ENCODE assay signal across 11 mouse cellular contexts in the genomic region with DNA sequence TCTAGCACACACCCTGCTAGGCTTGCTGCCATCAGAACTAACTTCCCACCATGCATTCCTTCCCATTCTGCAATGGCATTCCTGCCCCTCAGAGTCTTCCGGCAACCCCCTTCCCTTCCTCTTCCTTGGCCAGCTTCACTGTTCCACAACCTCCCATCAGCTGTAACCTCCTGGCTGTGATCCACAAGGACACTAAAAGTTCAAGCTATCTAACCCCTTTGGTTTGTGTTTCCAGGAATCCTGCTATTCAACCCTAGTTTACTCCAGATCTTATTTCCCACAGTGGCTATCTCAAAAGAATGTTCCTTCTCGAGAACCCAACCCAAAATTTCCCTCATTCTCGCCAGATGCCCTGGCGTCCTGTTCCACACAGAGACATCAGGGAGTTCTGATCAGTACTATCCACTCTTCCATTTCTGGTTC.
A peak's percentile ranks its signal among the peaks of the same experiment; 100 is the strongest.
DNase-seq lines count a peak whose midpoint lies in the region; ATAC-seq lines count a peak whose summit lies in the region.
"Had no signal": no experiment of that assay in that cellular context is flagged by ENCODE, and none has a peak within 500 bp of the region (broad histone marks: within the 10 kb centered on the region; RNA-seq: fewer than 3 reads in every experiment).

No protein-coding gene starts in this region.

- intact Hi-C loops in left cerebral cortex, postnatal 14 days (cut with DNase I), result no loop called here

- H3K9ac ChIP-seq in heart, embryonic 16.5 days (ENCODE audit: low read length), result no peak overlapping the region
- H3K9ac ChIP-seq: embryonic facial prominence, embryonic 13.5 days; limb, embryonic 15.5 days; midbrain, embryonic 15.5 days had no signal

- H3K27me3 ChIP-seq in heart, embryonic 16.5 days (ENCODE audit: control insufficient read depth, insufficient read depth, low read length), result no peaks in the 10 kb centered on the region
- no peaks in the 10 kb centered on the region for H3K27me3 ChIP-seq in hindbrain, embryonic 10.5 days (ENCODE audit: insufficient read depth, poor library complexity, severe bottlenecking)
- H3K27me3 ChIP-seq: embryonic facial prominence, embryonic 13.5 days; limb, embryonic 15.5 days; midbrain, embryonic 15.5 days had no signal

- H3K27ac ChIP-seq in heart, embryonic 16.5 days (ENCODE audit: low read length), result peak overlapping the region; percentile 25; the same call in 1 of the 2 replicates
- no peak overlapping the region for H3K27ac ChIP-seq in hindbrain, embryonic 10.5 days
- H3K27ac ChIP-seq: embryonic facial prominence, embryonic 13.5 days; limb, embryonic 15.5 days; midbrain, embryonic 15.5 days had no signal

- H3K36me3 ChIP-seq in heart, embryonic 16.5 days (ENCODE audit: control insufficient read depth, insufficient read depth), result no peaks in the 10 kb centered on the region
- H3K36me3 ChIP-seq in hindbrain, embryonic 10.5 days, result no peaks in the 10 kb centered on the region
- H3K36me3 ChIP-seq: embryonic facial prominence, embryonic 13.5 days; limb, embryonic 15.5 days; midbrain, embryonic 15.5 days had no signal

- H3K4me3 ChIP-seq in heart, embryonic 16.5 days (ENCODE audit: low read length), result no peak overlapping the region
- H3K4me3 ChIP-seq in hindbrain, embryonic 10.5 days, result no peak overlapping the region
- H3K4me3 ChIP-seq: embryonic facial prominence, embryonic 13.5 days; limb, embryonic 15.5 days; midbrain, embryonic 15.5 days had no signal

- 46% methylated on average over 4 of the region's 4 CpGs for WGBS in heart, embryonic 16.5 days
- 93% methylated on average over 4 of the region's 4 CpGs for WGBS in hindbrain, embryonic 10.5 days

- peak; percentile 34 for DNase-seq in R1 (ENCODE audit: low read depth, low spot score)
- peak; percentile 16 for DNase-seq in adipocyte (ENCODE audit: low spot score)
- DNase-seq in lung, adult 18-20 months, result peak; percentile 23 to 64
- no peak for DNase-seq in hindbrain, embryonic 10.5 days (ENCODE audit: low spot score)
- DNase-seq in frontal cortex, postnatal 36 days (ENCODE audit: low spot score in 2 of 2), result no peak
- DNase-seq in left cerebral cortex, postnatal 14 days (ENCODE audit: low spot score in 2 of 2), result no peak
- DNase-seq in urinary bladder, postnatal 14 days (ENCODE audit: low spot score), result no peak

- H3K4me2 ChIP-seq in heart, embryonic 16.5 days (ENCODE audit: low read depth, low read length), result no peak overlapping the region
- H3K4me2 ChIP-seq: embryonic facial prominence, embryonic 13.5 days; limb, embryonic 15.5 days; midbrain, embryonic 15.5 days had no signal

- H3K9me3 ChIP-seq in heart, embryonic 16.5 days (replicated peaks; ENCODE audit: control insufficient read depth, low read length), result no peaks in the 10 kb centered on the region
- no peaks in the 10 kb centered on the region for H3K9me3 ChIP-seq in hindbrain, embryonic 10.5 days
- H3K9me3 ChIP-seq: embryonic facial prominence, embryonic 13.5 days; limb, embryonic 15.5 days; midbrain, embryonic 15.5 days had no signal

- H3K4me1 ChIP-seq in heart, embryonic 16.5 days (ENCODE audit: control insufficient read depth, insufficient read depth, low read length), result peaks cover 2% of the 10 kb centered on the region; the same call in 1 of the 2 replicates
- H3K4me1 ChIP-seq in hindbrain, embryonic 10.5 days (replicated peaks), result no peaks in the 10 kb centered on the region
- H3K4me1 ChIP-seq: midbrain, embryonic 15.5 days had no signal

- ATAC-seq in heart, embryonic 16.5 days (replicated peaks; ENCODE audit: extremely low read depth, insufficient read depth, low FRiP score), result peak; percentile 76
- ATAC-seq: midbrain, embryonic 15.5 days had no signal

Comparison
In these comparisons a context has a peak if more than half of its experiments do, and no peak if none do; other contexts are left out.
1. DNase-seq: peak in R1 (single experiment), adipocyte (single experiment) and lung, adult 18-20 months (2 of 2); none in hindbrain, embryonic 10.5 days (single experiment), frontal cortex, postnatal 36 days (0 of 2), left cerebral cortex, postnatal 14 days (0 of 2) and urinary bladder, postnatal 14 days (single experiment).